Mouse (Mus musculus): Measurements from ENCODE around the gene Asb10. TPM values are rescaled to one million over a fixed set of nuclear protein-coding genes. Genes with fewer than 3 reads are reported as not detected.
A peak's percentile ranks its signal among the peaks of the same experiment; 100 is the strongest.
"Not testable (repeated sequence)": the region's sequence is repeated elsewhere in the genome, so short reads cannot be mapped to it uniquely, and the experiment has no call there.

Gene Asb10
- polyA plus RNA-seq, 1 experiment from 2014 or later = 0.21 TPM

DNA sequence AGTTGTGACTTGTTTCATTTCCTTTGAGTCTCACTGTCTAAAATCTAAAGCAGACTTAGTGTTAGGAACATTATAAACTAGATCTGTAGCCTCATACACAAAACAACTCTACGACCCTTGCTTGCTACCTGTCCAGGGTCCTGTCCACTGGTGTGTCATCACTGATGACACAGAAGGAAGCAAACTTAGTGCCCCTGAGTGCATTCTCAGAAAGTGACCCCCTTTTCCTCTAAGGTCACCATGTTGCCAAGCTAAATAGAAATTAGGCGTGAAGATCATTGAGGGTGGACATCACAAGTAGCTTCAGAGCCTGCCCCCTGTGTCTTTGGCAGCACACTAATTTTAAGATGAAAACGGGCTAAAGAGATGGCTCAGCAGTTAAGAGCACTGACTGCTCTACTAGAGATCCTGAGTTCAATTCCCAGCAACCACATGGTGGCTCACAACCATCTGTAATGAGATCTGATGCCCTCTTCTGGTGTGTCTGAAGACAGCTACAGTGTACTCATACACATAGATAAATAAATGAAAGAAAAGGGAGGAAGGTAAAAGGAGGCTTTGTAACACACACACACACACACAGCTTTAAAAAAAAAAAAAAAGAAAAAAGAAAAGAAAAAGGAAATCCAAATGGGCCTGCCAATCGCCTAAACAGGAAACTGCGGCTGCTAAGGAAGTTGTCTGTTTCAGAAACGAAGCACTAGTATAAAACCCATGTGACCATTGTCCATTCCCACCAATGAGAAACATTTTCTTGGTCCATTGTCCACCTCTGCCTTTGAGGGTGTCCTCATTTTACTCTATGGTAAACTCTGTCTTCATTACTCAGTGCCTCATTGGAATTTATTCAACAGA is 37.6 kb upstream of the Asb10 start:
- WGBS = 51% methylated on average over 6 of the region's 6 CpGs
- peak overlapping the region; percentile 44; the same call in 1 of the 2 replicates for H3K9ac ChIP-seq (replicated peaks; ENCODE audit: low read depth)
- ATAC-seq = no peak

DNA sequence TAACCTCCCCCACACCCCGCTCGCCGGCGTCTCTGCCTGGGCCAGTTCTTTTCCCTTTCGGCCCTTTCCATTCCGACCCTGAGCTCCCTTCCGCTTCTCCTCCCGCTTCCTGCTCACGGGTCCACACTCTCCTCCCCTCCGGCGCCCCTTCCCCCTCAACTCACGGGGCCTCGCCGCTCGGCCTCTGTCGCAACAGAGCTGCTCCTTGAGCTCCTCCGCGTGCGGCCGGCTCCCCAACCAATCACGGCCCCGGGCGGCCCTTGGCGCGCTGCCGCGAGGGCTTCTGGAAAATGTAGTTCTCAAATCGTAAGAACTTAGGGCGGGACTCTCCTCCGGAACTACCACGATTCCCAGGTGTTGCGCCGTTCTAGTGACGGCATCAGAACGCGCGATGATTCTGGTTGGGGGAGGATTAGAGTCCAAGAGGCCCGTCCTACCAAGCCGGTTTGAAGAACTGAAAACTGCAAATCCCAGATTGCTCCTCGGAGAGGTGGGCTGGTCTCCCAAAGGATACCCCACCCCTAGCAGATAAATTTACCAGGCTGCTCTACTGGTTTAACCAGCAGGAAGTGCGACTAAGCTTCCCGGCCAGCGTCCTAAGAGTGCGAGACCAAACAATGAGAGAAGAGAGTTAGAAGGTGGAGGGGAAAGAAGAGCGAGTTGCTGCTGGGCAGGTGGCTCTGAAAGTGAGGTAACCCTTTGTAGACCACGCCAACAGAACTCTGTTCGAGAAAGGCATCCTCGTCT is 36.6 kb upstream of the Asb10 start, which contains the start of gene Abcf2:
Gene Abcf2, minus strand, starts transcription at position 285 of the 747 bp plus-strand sequence.
- DNase-seq (ENCODE audit: low spot score) (peak; percentile 99), ATAC-seq (peak; percentile 97)
- TF ChIP-seq CTCF (IDR thresholded peaks at IDR 0.05) = no peak; the same call in 1 of the 2 replicates
- peak; percentile 69 for TF ChIP-seq EP300 (IDR thresholded peaks at IDR 0.05)
- peaks cover 5% of the 10 kb centered on the region; the same call in 1 of the 2 replicates for H3K36me3 ChIP-seq (ENCODE audit: insufficient read depth, low read length)
- H3K9ac ChIP-seq (replicated peaks; ENCODE audit: low read depth) = peak within 1 kb of the TSS; percentile 70
- peak within 1 kb of the TSS; percentile 85 for H3K27ac ChIP-seq (ENCODE audit: low read length)
- H3K27me3 ChIP-seq (replicated peaks; ENCODE audit: insufficient read depth, low read length) = no peaks in the 10 kb centered on the region
- WGBS = under 1% methylated on average over 45 of the region's 48 CpGs
- H3K4me1 ChIP-seq (ENCODE audit: insufficient read depth, low read depth, low read length) = peaks cover 6% of the 10 kb centered on the region; the same call in 1 of the 2 replicates
- H3K4me2 ChIP-seq (replicated peaks; ENCODE audit: low read depth, low read length) = peak within 1 kb of the TSS; percentile 83
- peak within 1 kb of the TSS; percentile 68 for H3K4me3 ChIP-seq (ENCODE audit: low read depth, low read length)
- no peaks in the 10 kb centered on the region for H3K9me3 ChIP-seq (ENCODE audit: low read length)

More for the DNA sequence above, 37.6 kb upstream of the Asb10 start:
- Histone ChIP-seq H3K36me3 (ENCODE audit: insufficient read depth, low read length) (peaks cover 2% of the 10 kb centered on the region; the same call in 1 of the 2 replicates), H3K4me1 (ENCODE audit: insufficient read depth, low read depth, low read length) (peaks cover 6% of the 10 kb centered on the region; the same call in 1 of the 2 replicates), H3K4me3 (ENCODE audit: low read depth, low read length) (peak overlapping the region; percentile 68), H3K27me3 (replicated peaks; ENCODE audit: insufficient read depth, low read length) (no peaks in the 10 kb centered on the region), H3K27ac (ENCODE audit: low read length) (peak overlapping the region; percentile 85), H3K4me2 (replicated peaks; ENCODE audit: low read depth, low read length) (peak overlapping the region; percentile 65), H3K9me3 (ENCODE audit: low read length) (no peaks in the 10 kb centered on the region)
- DNase-seq (ENCODE audit: low spot score) = no peak
- TF ChIP-seq CTCF (IDR thresholded peaks at IDR 0.05) = no peak
- TF ChIP-seq EP300 (IDR thresholded peaks at IDR 0.05) = no peak

DNA sequence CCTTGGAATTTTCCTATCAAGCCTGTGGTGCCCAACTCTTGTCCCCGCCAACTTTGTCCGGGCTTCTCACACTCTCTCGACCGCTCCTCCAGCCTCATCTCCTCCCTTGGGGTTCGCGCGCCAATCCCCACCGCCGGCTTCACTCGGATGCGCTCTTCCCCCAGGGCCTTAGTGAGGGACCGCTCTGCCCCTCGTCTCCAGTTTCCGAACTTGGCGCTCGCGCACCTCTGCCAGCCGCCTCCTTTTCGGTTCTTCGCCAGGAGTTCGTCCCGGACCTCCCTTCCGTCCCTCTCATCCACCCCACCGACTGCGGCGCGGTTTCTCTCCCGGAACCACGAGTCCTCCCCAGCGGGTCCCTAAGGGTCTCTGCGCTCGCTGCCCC is 36.0 kb upstream of the Asb10 start:
- Histone ChIP-seq H3K4me2 (replicated peaks; ENCODE audit: low read depth, low read length) (peak overlapping the region; percentile 83), H3K36me3 (ENCODE audit: insufficient read depth, low read length) (peaks cover 11% of the 10 kb centered on the region), H3K27me3 (replicated peaks; ENCODE audit: insufficient read depth, low read length) (no peaks in the 10 kb centered on the region), H3K4me3 (ENCODE audit: low read depth, low read length) (peak overlapping the region; percentile 68), H3K9me3 (ENCODE audit: low read length) (no peaks in the 10 kb centered on the region), H3K27ac (ENCODE audit: low read length) (peak overlapping the region; percentile 81), H3K9ac (replicated peaks; ENCODE audit: low read depth) (peak overlapping the region; percentile 70), H3K4me1 (ENCODE audit: insufficient read depth, low read depth, low read length) (peaks cover 6% of the 10 kb centered on the region; the same call in 1 of the 2 replicates)
- ATAC-seq (peak; percentile 8), DNase-seq (ENCODE audit: low spot score) (no peak)
- WGBS = 2% methylated on average over 32 of the region's 32 CpGs
- TF ChIP-seq EP300 (IDR thresholded peaks at IDR 0.05) (no peak), CTCF (IDR thresholded peaks at IDR 0.05) (0 out of 2 replicates have a peak, but pooled peaks have one; percentile 14)

DNA sequence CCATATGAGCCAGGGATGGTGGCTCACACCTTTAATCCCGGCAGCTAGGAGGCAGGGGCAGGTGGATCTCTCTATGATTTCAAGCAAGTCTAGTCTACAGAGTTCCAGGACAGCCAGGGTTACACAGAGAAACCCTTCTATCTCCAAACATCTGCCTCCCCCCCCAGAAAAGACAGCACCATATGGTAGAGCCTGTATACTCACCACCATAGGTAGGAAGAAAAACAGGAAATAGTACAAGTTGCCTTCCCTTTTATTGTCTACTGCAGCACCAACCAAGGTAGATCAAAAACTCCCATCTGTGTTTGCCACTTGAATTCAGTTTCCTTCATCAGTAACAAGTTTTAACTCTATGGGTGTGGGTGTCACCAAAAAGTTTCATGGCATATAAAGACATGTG is 35.2 kb upstream of the Asb10 start:
- Histone ChIP-seq H3K27me3 (replicated peaks; ENCODE audit: insufficient read depth, low read length) (no peaks in the 10 kb centered on the region), H3K9ac (replicated peaks; ENCODE audit: low read depth) (no peak overlapping the region), H3K4me2 (replicated peaks; ENCODE audit: low read depth, low read length) (no peak overlapping the region), H3K27ac (ENCODE audit: low read length) (no peak overlapping the region), H3K4me1 (ENCODE audit: insufficient read depth, low read depth, low read length) (peaks cover 6% of the 10 kb centered on the region; the same call in 1 of the 2 replicates), H3K36me3 (ENCODE audit: insufficient read depth, low read length) (peaks cover 19% of the 10 kb centered on the region), H3K4me3 (ENCODE audit: low read depth, low read length) (no peak overlapping the region), H3K9me3 (ENCODE audit: low read length) (no peaks in the 10 kb centered on the region)
- DNase-seq (ENCODE audit: low spot score) = no peak
- TF ChIP-seq EP300 (IDR thresholded peaks at IDR 0.05) (no peak), CTCF (IDR thresholded peaks at IDR 0.05) (no peak)
- no peak for ATAC-seq
- 81% methylated on average over 1 of the region's 1 CpGs for WGBS

DNA sequence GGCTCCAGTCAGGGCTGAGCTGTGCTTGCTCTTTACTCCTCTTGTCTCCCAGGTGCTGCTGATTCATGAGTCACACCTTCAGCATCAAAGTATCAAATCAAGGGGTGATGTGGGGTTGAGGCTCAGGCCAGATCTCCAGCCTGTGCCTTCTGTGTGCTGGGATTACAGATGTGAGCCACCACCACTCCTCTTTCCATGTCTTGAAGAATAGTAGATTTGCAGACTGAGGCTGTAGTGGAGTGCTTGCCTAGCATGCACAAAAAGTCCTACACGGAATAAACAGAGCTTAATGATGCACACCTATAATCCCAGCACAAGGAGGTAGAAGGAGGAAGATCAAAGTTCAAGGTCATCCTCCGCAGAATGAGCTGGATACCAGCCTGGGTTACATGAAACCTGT is 15.9 kb upstream of the Asb10 start, which contains the start of gene 4931409K22Rik:
Gene 4931409K22Rik, minus strand, starts transcription at position 101 of the 400 bp plus-strand sequence.
- WGBS = 66% methylated on average over 2 of the region's 2 CpGs
- Histone ChIP-seq H3K4me2 (replicated peaks; ENCODE audit: low read depth, low read length) (no peak within 1 kb of the TSS), H3K9me3 (ENCODE audit: low read length) (0 out of 2 replicates have a peak, but pooled peaks cover 3% of the 10 kb centered on the region), H3K36me3 (ENCODE audit: insufficient read depth, low read length) (no peaks in the 10 kb centered on the region), H3K4me3 (ENCODE audit: low read depth, low read length) (no peak within 1 kb of the TSS), H3K9ac (replicated peaks; ENCODE audit: low read depth) (no peak within 1 kb of the TSS), H3K4me1 (ENCODE audit: insufficient read depth, low read depth, low read length) (no peaks in the 10 kb centered on the region), H3K27ac (ENCODE audit: low read length) (no peak within 1 kb of the TSS), H3K27me3 (replicated peaks; ENCODE audit: insufficient read depth, low read length) (no peaks in the 10 kb centered on the region)
- TF ChIP-seq CTCF (IDR thresholded peaks at IDR 0.05) (no peak), EP300 (IDR thresholded peaks at IDR 0.05) (no peak)
- DNase-seq (ENCODE audit: low spot score) = no peak
- no peak for ATAC-seq

DNA sequence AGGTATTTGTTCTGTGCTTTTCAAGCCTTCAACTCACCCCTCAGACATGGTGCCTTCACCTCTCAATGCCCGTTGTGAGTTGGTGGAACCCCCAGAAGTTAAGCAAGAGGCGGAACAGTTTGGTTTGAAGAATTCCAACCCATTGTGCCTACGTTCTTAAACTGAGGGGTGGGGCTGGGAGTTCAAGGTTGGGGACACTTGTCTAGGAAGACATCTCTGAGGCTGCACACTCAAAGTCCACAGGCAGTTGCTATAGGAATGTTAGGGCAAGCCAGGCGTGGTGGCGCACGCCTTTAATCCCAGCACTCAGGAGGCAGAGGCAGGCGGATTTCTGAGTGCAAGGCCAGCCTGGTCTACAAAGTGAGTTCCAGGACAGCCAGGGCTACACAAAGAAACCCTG is 14.6 kb upstream of the Asb10 start:
- H3K36me3 ChIP-seq (ENCODE audit: insufficient read depth, low read length); H3K4me1 ChIP-seq (ENCODE audit: insufficient read depth, low read depth, low read length); H3K9me3 ChIP-seq (ENCODE audit: low read length); ATAC-seq; H3K4me2 ChIP-seq (replicated peaks; ENCODE audit: low read depth, low read length); H3K4me3 ChIP-seq (ENCODE audit: low read depth, low read length); H3K27me3 ChIP-seq (replicated peaks; ENCODE audit: insufficient read depth, low read length); H3K9ac ChIP-seq (replicated peaks; ENCODE audit: low read depth); DNase-seq (ENCODE audit: low spot score); H3K27ac ChIP-seq (ENCODE audit: low read length): not testable (repeated sequence)
- WGBS = 89% methylated on average over 7 of the region's 7 CpGs
